Mouse (Mus musculus) lung, postnatal 0 days (tissue): ENCODE measurements at regions not wholly inside any gene's neighbourhood (a gene's known extent, or its start where the extent isn't known, plus 50 kb on each side); places are given as distances from the start of the nearest gene placed in this dataset.

Experiments
- CTCF ChIP-seq: IDR thresholded peaks from 2 replicates; pipeline ENCODE4 v1.5.1; 2016; ENCODE audit warnings: antibody characterized with exemption, mild to moderate bottlenecking
- EP300 ChIP-seq: IDR thresholded peaks from 2 replicates; pipeline ENCODE4 v1.6.1; 2016; ENCODE audit warnings: antibody characterized with exemption, mild to moderate bottlenecking, control low read depth

GRCm38 (mm10) chr8:15438546-15438945, 392.7 kb upstream of the BB014433 start:
- TF ChIP-seq CTCF (no peak), EP300 (no peak)
